Mouse (Mus musculus) cerebellum, adult 2 months (tissue): ENCODE results near the gene Apobec3.

Experiments used
- CTCF ChIP-seq: fragments of 200-500 bp; IDR thresholded peaks from 2 replicates; pipeline ENCODE4 v1.5.1; 2011; ENCODE audit warnings: low read depth, mild to moderate bottlenecking, control low read depth, low read length, moderate library complexity, borderline replicate concordance; ENCODE audit not compliant: insufficient read depth
- POLR2A ChIP-seq: fragments of 200-500 bp; IDR thresholded peaks from 2 replicates; pipeline ENCODE4 v1.6.1; 2011; ENCODE audit warnings: low read length, control low read depth, borderline replicate concordance; ENCODE audit not compliant: insufficient read depth

- TF ChIP-seq CTCF (no peak), POLR2A (no peak)
Measured at GRCm38 (mm10) chr15:79913761-79914346, 22.4 kb downstream of the Apobec3 start.
